Mouse (Mus musculus): ENCODE data around the gene Asb11. TPM values are rescaled to one million over a fixed set of nuclear protein-coding genes. Genes with fewer than 3 reads are reported as not detected.

Asb11 gene
- polyA plus RNA-seq, 2 experiments, result 0.06 TPM; not detected in 1

- no peak within 1 kb of the TSS for H3K4me2 ChIP-seq (ENCODE audit: low read depth)
- no peak for DNase-seq (ENCODE audit: low read depth in 3 of 3, low spot score in 3 of 3)
- no peaks in the 10 kb centered on the region for H3K4me1 ChIP-seq (replicated peaks; ENCODE audit: control insufficient read depth in 2 of 2, insufficient read depth in 2 of 2, low read length in 1 of 2)
- ATAC-seq (ENCODE audit: insufficient read depth), result no peak
- WGBS (ENCODE audit: insufficient replicate concordance), result 52% methylated on average over 10 of the region's 10 CpGs
- H3K4me3 ChIP-seq (ENCODE audit: insufficient read depth in 1 of 2, low read depth in 2 of 2, low read length in 2 of 2), result no peak within 1 kb of the TSS
- no peaks in the 10 kb centered on the region for H3K9me3 ChIP-seq (ENCODE audit: control insufficient read depth, low read length)
- H3K27me3 ChIP-seq (ENCODE audit: control insufficient read depth, insufficient read depth, low read length), result no peaks in the 10 kb centered on the region
- H3K36me3 ChIP-seq (replicated peaks; ENCODE audit: control insufficient read depth, insufficient read depth, low read depth), result no peaks in the 10 kb centered on the region
- TF ChIP-seq CTCF (IDR thresholded peaks at IDR 0.05; ENCODE audit: low read depth), result no peak
- TF ChIP-seq EP300 (IDR thresholded peaks at IDR 0.05; ENCODE audit: low read depth), result no peak
- no peak within 1 kb of the TSS for H3K27ac ChIP-seq
- no peak within 1 kb of the TSS for H3K9ac ChIP-seq (replicated peaks)
These were observed 69.1 kb downstream of the Asb11 start, which contains the start of gene Asb9 for GRCm38 (mm10) chrX:164505709-164506498. Gene Asb9 (plus strand): TSS chrX:164506327.

GRCm38 (mm10) chrX:164507068-164507467 is 70.3 kb downstream of the Asb11 start:
- no peaks in the 10 kb centered on the region for H3K27me3 ChIP-seq (ENCODE audit: control insufficient read depth, insufficient read depth, low read length)
- H3K4me2 ChIP-seq (ENCODE audit: low read depth), result no peak overlapping the region
- H3K27ac ChIP-seq, result no peak overlapping the region
- no peaks in the 10 kb centered on the region for H3K4me1 ChIP-seq (replicated peaks; ENCODE audit: control insufficient read depth in 2 of 2, insufficient read depth in 2 of 2, low read length in 1 of 2)
- WGBS (ENCODE audit: insufficient replicate concordance), result 69% methylated on average over 4 of the region's 4 CpGs
- DNase-seq (ENCODE audit: low read depth in 3 of 3, low spot score in 3 of 3), result no peak
- no peaks in the 10 kb centered on the region for H3K9me3 ChIP-seq (ENCODE audit: control insufficient read depth, low read length)
- no peak overlapping the region for H3K9ac ChIP-seq (replicated peaks)
- H3K36me3 ChIP-seq (replicated peaks; ENCODE audit: control insufficient read depth, insufficient read depth, low read depth), result no peaks in the 10 kb centered on the region
- no peak for ATAC-seq (ENCODE audit: insufficient read depth)
- TF ChIP-seq CTCF (IDR thresholded peaks at IDR 0.05; ENCODE audit: low read depth), result no peak
- no peak for TF ChIP-seq EP300 (IDR thresholded peaks at IDR 0.05; ENCODE audit: low read depth)
- H3K4me3 ChIP-seq (ENCODE audit: insufficient read depth in 1 of 2, low read depth in 2 of 2, low read length in 2 of 2), result no peak overlapping the region

GRCm38 (mm10) chrX:164508728-164509127 is 71.9 kb downstream of the Asb11 start:
- DNase-seq (ENCODE audit: low read depth in 3 of 3, low spot score in 3 of 3) (no peak), ATAC-seq (ENCODE audit: insufficient read depth) (no peak)
- WGBS (ENCODE audit: insufficient replicate concordance), result 47% methylated on average over 3 of the region's 3 CpGs

More at GRCm38 (mm10) chrX:164508728-164509127, 71.9 kb downstream of the Asb11 start:
- no peaks in the 10 kb centered on the region for H3K27me3 ChIP-seq (ENCODE audit: control insufficient read depth, insufficient read depth, low read length)
- no peaks in the 10 kb centered on the region for H3K36me3 ChIP-seq (replicated peaks; ENCODE audit: control insufficient read depth, insufficient read depth, low read depth)
- TF ChIP-seq EP300 (IDR thresholded peaks at IDR 0.05; ENCODE audit: low read depth), result no peak
- TF ChIP-seq CTCF (IDR thresholded peaks at IDR 0.05; ENCODE audit: low read depth), result no peak
- no peak overlapping the region for H3K4me2 ChIP-seq (ENCODE audit: low read depth)
- H3K9me3 ChIP-seq (ENCODE audit: control insufficient read depth, low read length), result no peaks in the 10 kb centered on the region
- H3K4me3 ChIP-seq (ENCODE audit: insufficient read depth in 1 of 2, low read depth in 2 of 2, low read length in 2 of 2), result no peak overlapping the region
- H3K27ac ChIP-seq, result no peak overlapping the region
- no peaks in the 10 kb centered on the region for H3K4me1 ChIP-seq (replicated peaks; ENCODE audit: control insufficient read depth in 2 of 2, insufficient read depth in 2 of 2, low read length in 1 of 2)
- H3K9ac ChIP-seq (replicated peaks), result no peak overlapping the region

Other genes starting within 250 kb of the Asb11 start
- gene Bmx, start 178.8 kb upstream of the Asb11 start, polyA plus RNA-seq (2012; rRNA removed), result 0.06 and 0.16 TPM in 2 replicates
- gene Bmx, start 178.8 kb upstream of the Asb11 start, polyA plus RNA-seq (2014; fragmentation: Nextera tagmentation; extraction: Ambion mirVana), result 0.19 and 0.24 TPM in 2 replicates
- gene Pir, start 167.6 kb upstream of the Asb11 start, polyA plus RNA-seq (2012; rRNA removed), result 3.8 and 6.8 TPM in 2 replicates
- gene Pir, start 167.6 kb upstream of the Asb11 start, polyA plus RNA-seq (2014; fragmentation: Nextera tagmentation; extraction: Ambion mirVana), result 20.9 and 21.6 TPM in 2 replicates
- 0.73 and 1.0 TPM in 2 replicates for gene Vegfd, start 63.6 kb upstream of the Asb11 start, polyA plus RNA-seq (2012; rRNA removed)
- 0.69 and 0.71 TPM in 2 replicates for gene Vegfd, start 63.6 kb upstream of the Asb11 start, polyA plus RNA-seq (2014; fragmentation: Nextera tagmentation; extraction: Ambion mirVana)
- 8.2 and 9.0 TPM in 2 replicates for gene Piga, start 17.2 kb upstream of the Asb11 start, polyA plus RNA-seq (2012; rRNA removed)
- gene Piga, start 17.2 kb upstream of the Asb11 start, polyA plus RNA-seq (2014; fragmentation: Nextera tagmentation; extraction: Ambion mirVana), result 11.5 and 14.4 TPM in 2 replicates
- 0.05 TPM in 1 of 2 replicates, not detected in the other for gene Asb9, start 69.3 kb downstream of the Asb11 start, polyA plus RNA-seq (2012; rRNA removed)
- not detected in 2 replicates for gene Asb9, start 69.3 kb downstream of the Asb11 start, polyA plus RNA-seq (2014; fragmentation: Nextera tagmentation; extraction: Ambion mirVana)